Mouse (Mus musculus): ENCODE data around the gene Rpl9-ps1.

The Rpl9-ps1 gene

GRCm38 (mm10) chr11:83645521-83645920 lies at the start of gene Rpl9-ps1:
TSS of gene Rpl9-ps1 (minus strand) at chr11:83645621.
- no peak for DNase-seq

GRCm38 (mm10) chr11:83692008-83692407 lies 46.6 kb upstream of the Rpl9-ps1 start:
- DNase-seq, result no peak

GRCm38 (mm10) chr11:83689918-83690317 lies 44.5 kb upstream of the Rpl9-ps1 start:
- no peak for DNase-seq

GRCm38 (mm10) chr11:83675665-83676064 lies 30.2 kb upstream of the Rpl9-ps1 start:
- DNase-seq, result no peak

GRCm38 (mm10) chr11:83671743-83672142 lies 26.3 kb upstream of the Rpl9-ps1 start:
- no peak for DNase-seq

- DNase-seq, result no peak
These were observed 18.1 kb upstream of the Rpl9-ps1 start for GRCm38 (mm10) chr11:83663532-83663931.

GRCm38 (mm10) chr11:83662204-83662603 lies 16.8 kb upstream of the Rpl9-ps1 start, which contains the start of gene Ccl4:
TSS of gene Ccl4 (plus strand) at chr11:83662584.
- no peak for DNase-seq

GRCm38 (mm10) chr11:83658797-83659196 lies 13.4 kb upstream of the Rpl9-ps1 start:
- DNase-seq, result no peak

GRCm38 (mm10) chr11:83657508-83657907 lies 12.1 kb upstream of the Rpl9-ps1 start:
- no peak for DNase-seq

- DNase-seq, result no peak
These were observed 9.2 kb upstream of the Rpl9-ps1 start for GRCm38 (mm10) chr11:83654606-83655005.

- DNase-seq, result no peak
These were observed 4.0 kb upstream of the Rpl9-ps1 start, which contains the start of gene Ccl3 for GRCm38 (mm10) chr11:83649305-83649841. TSS of gene Ccl3 (minus strand) at chr11:83649355.

- DNase-seq, result no peak
These were observed 1.1 kb upstream of the Rpl9-ps1 start for GRCm38 (mm10) chr11:83646356-83647149.

- DNase-seq, result no peak
These were observed 4.2 kb downstream of the Rpl9-ps1 start for GRCm38 (mm10) chr11:83641216-83641615.

GRCm38 (mm10) chr11:83640141-83640540 lies 5.3 kb downstream of the Rpl9-ps1 start:
- no peak for DNase-seq

- DNase-seq, result no peak
These were observed 5.9 kb downstream of the Rpl9-ps1 start for GRCm38 (mm10) chr11:83639533-83639932.

GRCm38 (mm10) chr11:83638934-83639333 lies 6.5 kb downstream of the Rpl9-ps1 start:
- DNase-seq, result no peak

- no peak for DNase-seq
These were observed 8.6 kb downstream of the Rpl9-ps1 start for GRCm38 (mm10) chr11:83636742-83637235.

GRCm38 (mm10) chr11:83634898-83635297 lies 10.5 kb downstream of the Rpl9-ps1 start:
- no peak for DNase-seq

- DNase-seq, result no peak
These were observed 11.0 kb downstream of the Rpl9-ps1 start for GRCm38 (mm10) chr11:83634425-83634824.

- peak; percentile 32 for DNase-seq
These were observed 12.7 kb downstream of the Rpl9-ps1 start for GRCm38 (mm10) chr11:83632744-83633143.

- DNase-seq, result no peak
These were observed 14.4 kb downstream of the Rpl9-ps1 start for GRCm38 (mm10) chr11:83631065-83631464.

GRCm38 (mm10) chr11:83630630-83631029 lies 14.8 kb downstream of the Rpl9-ps1 start:
- no peak for DNase-seq

GRCm38 (mm10) chr11:83628808-83629207 lies 16.6 kb downstream of the Rpl9-ps1 start:
- DNase-seq, result no peak

GRCm38 (mm10) chr11:83623586-83623985 lies 21.8 kb downstream of the Rpl9-ps1 start:
- no peak for DNase-seq

Measured in kidney, postnatal 14 days (tissue).